Mouse (Mus musculus) neural tube, embryonic 14.5 days (tissue): ENCODE results near the gene Med12l. TPM values are rescaled to one million over a fixed set of nuclear protein-coding genes. Genes with fewer than 3 reads are reported as not detected.

Experiments
- ATAC-seq: fragments of 200-750 bp; cut with Nextera tagmentation; 2 replicates; pipeline ENCODE4 v1.8.0; 2017; ENCODE audit warnings: low read depth, mild to moderate bottlenecking, moderate TSS enrichment, moderate library complexity
- H3K27ac ChIP-seq: fragments of 300-500 bp; sonication (generic); 2 replicates; pipeline ENCODE4 v1.5.1; 2014; ENCODE audit warnings: low read depth, mild to moderate bottlenecking, control low read depth, low read length, moderate library complexity, mixed read lengths
- H3K27me3 ChIP-seq: fragments of 300-500 bp; sonication (generic); 2 replicates; pipeline ENCODE4 v1.6.1; 2014; ENCODE audit warnings: low read length; ENCODE audit not compliant: control insufficient read depth, insufficient read depth
- H3K36me3 ChIP-seq: fragments of 300-500 bp; sonication (generic); 2 replicates; pipeline ENCODE4 v1.6.1; 2014; ENCODE audit warnings: low read length, mixed read lengths; ENCODE audit not compliant: control insufficient read depth, insufficient read depth
- H3K4me1 ChIP-seq: fragments of 300-500 bp; sonication (generic); 2 replicates; pipeline ENCODE4 v1.6.1; 2014; ENCODE audit warnings: low read length; ENCODE audit not compliant: control insufficient read depth, insufficient read depth
- H3K4me2 ChIP-seq: fragments of 300-500 bp; sonication (generic); 2 replicates; pipeline ENCODE4 v1.6.1; 2014; ENCODE audit warnings: mild to moderate bottlenecking, low read depth, low read length, control low read depth
- H3K4me3 ChIP-seq: fragments of 300-500 bp; sonication (generic); 2 replicates; pipeline ENCODE4 v1.5.1; 2014; ENCODE audit warnings: low read depth, low read length, control low read depth, mixed read lengths
- H3K9ac ChIP-seq: fragments of 300-500 bp; sonication (generic); replicated peaks from 2 replicates; pipeline ENCODE4 v1.6.1; 2014; ENCODE audit warnings: low read depth, mild to moderate bottlenecking, control low read depth, low read length, mixed read lengths
- H3K9me3 ChIP-seq: fragments of 300-500 bp; sonication (generic); 2 replicates; pipeline ENCODE4 v1.6.1; 2016; ENCODE audit warnings: low read length; ENCODE audit not compliant: control insufficient read depth
- WGBS: fragments of 180-500 bp; shearing (Covaris S2); extraction: QIAGEN DNeasy Blood & Tissue Kit; methylation state at CpG from one replicate; pipeline ENCODE4 v1.1.7; 2014; 5-methylcytosine and 5-hydroxymethylcytosine counted together
- polyA plus RNA-seq: library from polyadenylated mRNA; unstranded; fragments of >200 nt; fragmentation: Nextera tagmentation; extraction: Ambion mirVana; gene quantifications from 2 replicates; pipeline ENCODE4 v1.2.1, GENCODE M21; 2014

Gene Med12l
- polyA plus RNA-seq, 1 experiment from 2014 or later: 9.9 TPM

GRCm38 (mm10) chr3:59154888-59155287 lies 149.3 kb downstream of the Med12l start:
- Histone ChIP-seq H3K4me3 (no peak overlapping the region), H3K4me2 (no peak overlapping the region), H3K36me3 (no peaks in the 10 kb centered on the region), H3K9me3 (no peaks in the 10 kb centered on the region), H3K27me3 (no peaks in the 10 kb centered on the region), H3K9ac (no peak overlapping the region), H3K4me1 (no peaks in the 10 kb centered on the region), H3K27ac (no peak overlapping the region)
- ATAC-seq: no peak
- 65% methylated on average over 2 of the region's 2 CpGs for whole genome bisulfite sequencing

- WGBS: 97% methylated on average over 6 of the region's 6 CpGs
- H3K9me3 ChIP-seq: no peaks in the 10 kb centered on the region
- no peaks in the 10 kb centered on the region for H3K27me3 ChIP-seq
- no peaks in the 10 kb centered on the region for H3K36me3 ChIP-seq
- no peak overlapping the region for H3K27ac ChIP-seq
- no peaks in the 10 kb centered on the region for H3K4me1 ChIP-seq
- H3K4me3 ChIP-seq: no peak overlapping the region
- no peak for ATAC-seq
- H3K9ac ChIP-seq: no peak overlapping the region
- H3K4me2 ChIP-seq: no peak overlapping the region
Observed at GRCm38 (mm10) chr3:59155404-59155803, 149.8 kb downstream of the Med12l start.

GRCm38 (mm10) chr3:59157048-59157447 lies 151.4 kb downstream of the Med12l start:
- H3K27me3 ChIP-seq: no peaks in the 10 kb centered on the region
- no peaks in the 10 kb centered on the region for H3K36me3 ChIP-seq
- H3K4me2 ChIP-seq: no peak overlapping the region
- no peak overlapping the region for H3K27ac ChIP-seq
- 78% methylated on average over 5 of the region's 5 CpGs for WGBS
- H3K4me1 ChIP-seq: no peaks in the 10 kb centered on the region
- H3K4me3 ChIP-seq: no peak overlapping the region
- H3K9me3 ChIP-seq: no peaks in the 10 kb centered on the region
- H3K9ac ChIP-seq: no peak overlapping the region
- no peak for ATAC-seq

GRCm38 (mm10) chr3:59160465-59160864 lies 154.8 kb downstream of the Med12l start:
- no peak for ATAC-seq
- Histone ChIP-seq H3K4me1 (no peaks in the 10 kb centered on the region), H3K36me3 (no peaks in the 10 kb centered on the region), H3K9me3 (no peaks in the 10 kb centered on the region), H3K4me2 (no peak overlapping the region), H3K9ac (no peak overlapping the region), H3K27me3 (no peaks in the 10 kb centered on the region), H3K4me3 (no peak overlapping the region), H3K27ac (no peak overlapping the region)
- WGBS: 88% methylated on average over 1 of the region's 1 CpGs

GRCm38 (mm10) chr3:59167417-59168054 lies 161.9 kb downstream of the Med12l start:
- no peak overlapping the region for H3K4me3 ChIP-seq
- H3K9ac ChIP-seq: no peak overlapping the region
- 77% methylated on average over 2 of the region's 2 CpGs for WGBS
- no peaks in the 10 kb centered on the region for H3K27me3 ChIP-seq
- H3K9me3 ChIP-seq: no peaks in the 10 kb centered on the region
- no peak overlapping the region for H3K27ac ChIP-seq
- H3K36me3 ChIP-seq: no peaks in the 10 kb centered on the region
- ATAC-seq: no peak; the same call in 1 of the 2 replicates
- no peak overlapping the region for H3K4me2 ChIP-seq
- H3K4me1 ChIP-seq: no peaks in the 10 kb centered on the region

GRCm38 (mm10) chr3:59168476-59168875 lies 162.9 kb downstream of the Med12l start:
- H3K4me3 ChIP-seq: no peak overlapping the region
- no peak overlapping the region for H3K4me2 ChIP-seq
- no peaks in the 10 kb centered on the region for H3K4me1 ChIP-seq
- H3K36me3 ChIP-seq: no peaks in the 10 kb centered on the region
- no peak overlapping the region for H3K27ac ChIP-seq
- H3K27me3 ChIP-seq: no peaks in the 10 kb centered on the region
- ATAC-seq: no peak
- WGBS: 93% methylated on average over 6 of the region's 6 CpGs
- no peaks in the 10 kb centered on the region for H3K9me3 ChIP-seq
- H3K9ac ChIP-seq: no peak overlapping the region

GRCm38 (mm10) chr3:59169215-59169614 lies 163.6 kb downstream of the Med12l start:
- Histone ChIP-seq H3K27me3 (no peaks in the 10 kb centered on the region), H3K4me3 (no peak overlapping the region), H3K4me1 (no peaks in the 10 kb centered on the region), H3K27ac (no peak overlapping the region), H3K9ac (no peak overlapping the region), H3K9me3 (no peaks in the 10 kb centered on the region), H3K36me3 (no peaks in the 10 kb centered on the region), H3K4me2 (no peak overlapping the region)
- ATAC-seq: no peak
- 80% methylated on average over 4 of the region's 4 CpGs for WGBS

GRCm38 (mm10) chr3:59169921-59170627 lies 164.4 kb downstream of the Med12l start:
- no peaks in the 10 kb centered on the region for H3K27me3 ChIP-seq
- no peak for ATAC-seq

GRCm38 (mm10) chr3:59174426-59175154 lies 169.0 kb downstream of the Med12l start:
- H3K9ac ChIP-seq: no peak overlapping the region
- WGBS: 86% methylated on average over 6 of the region's 6 CpGs
- H3K27ac ChIP-seq: no peak overlapping the region
- no peaks in the 10 kb centered on the region for H3K4me1 ChIP-seq
- no peaks in the 10 kb centered on the region for H3K9me3 ChIP-seq
- H3K27me3 ChIP-seq: no peaks in the 10 kb centered on the region
- H3K4me3 ChIP-seq: no peak overlapping the region
- no peaks in the 10 kb centered on the region for H3K36me3 ChIP-seq
- H3K4me2 ChIP-seq: no peak overlapping the region
- ATAC-seq: no peak

More at GRCm38 (mm10) chr3:59169921-59170627, 164.4 kb downstream of the Med12l start:
- no peaks in the 10 kb centered on the region for H3K9me3 ChIP-seq
- no peak overlapping the region for H3K4me3 ChIP-seq
- H3K36me3 ChIP-seq: no peaks in the 10 kb centered on the region
- no peak overlapping the region for H3K27ac ChIP-seq
- no peaks in the 10 kb centered on the region for H3K4me1 ChIP-seq
- WGBS: 69% methylated on average over 2 of the region's 2 CpGs
- no peak overlapping the region for H3K9ac ChIP-seq
- no peak overlapping the region for H3K4me2 ChIP-seq
